Mouse (Mus musculus): ENCODE results near the gene Dio1.

DNA sequence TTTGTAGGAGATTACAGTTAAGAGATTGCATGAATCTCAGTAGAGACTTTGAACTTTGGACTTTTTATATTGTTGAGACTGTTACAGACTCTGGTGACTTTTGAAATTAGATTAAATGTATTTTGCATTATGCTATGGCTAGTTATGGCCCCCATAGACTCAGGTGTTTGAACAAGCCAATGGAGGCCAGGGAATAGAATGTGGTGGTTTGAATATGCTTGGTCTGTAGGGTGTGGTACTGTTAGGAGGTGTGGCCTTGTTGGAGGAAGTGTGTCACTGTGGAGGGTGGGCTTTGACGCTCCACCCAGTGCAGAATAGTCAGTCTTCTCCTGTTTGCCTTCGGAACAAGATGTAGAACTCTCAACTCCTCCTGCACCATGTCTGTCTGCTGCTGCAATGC is 16.1 kb upstream of the Dio1 start:
- no peak for TF ChIP-seq ZNF384 (IDR thresholded peaks at IDR 0.05; ENCODE audit: low read depth, low read length)
- TF ChIP-seq POLR2A (IDR thresholded peaks at IDR 0.05; ENCODE audit: control insufficient read depth in 1 of 2, insufficient read depth in 1 of 2, low read depth in 1 of 2, low read length in 2 of 2, poor library complexity in 1 of 2): no peak
- no peak for TF ChIP-seq CTCF (IDR thresholded peaks at IDR 0.05 in 2 of 3, conservative IDR thresholded peaks at IDR 0.05 in 1 of 3; ENCODE audit: control insufficient read depth in 1 of 3, insufficient read depth in 1 of 3, low read depth in 2 of 3, low read length in 3 of 3, poor library complexity in 1 of 3, severe bottlenecking in 1 of 3)
- TF ChIP-seq POLR2AphosphoS2 (IDR thresholded peaks at IDR 0.05; ENCODE audit: low read length): no peak
- no peak for TF ChIP-seq NRF1 (IDR thresholded peaks at IDR 0.05; ENCODE audit: insufficient read depth, low read depth, low read length, poor library complexity, severe bottlenecking)
- TF ChIP-seq USF2 (IDR thresholded peaks at IDR 0.05; ENCODE audit: borderline replicate concordance in 1 of 2, insufficient read depth in 1 of 2, low read depth in 1 of 2, low read length in 2 of 2): no peak

All from MEL (cell line).